Mouse (Mus musculus) embryonic fibroblast, embryonic 13.5 days (primary cell): ENCODE data around the gene Ppfia2. TPM values are rescaled to one million over a fixed set of nuclear protein-coding genes. Genes with fewer than 3 reads are reported as not detected.

ENCODE experiments used
- H3K27ac ChIP-seq: 2 replicates; pipeline ENCODE4 v1.5.1; 2012; ENCODE audit warnings: low read length, control low read depth, inconsistent platforms; ENCODE audit not compliant: insufficient read depth
- H3K4me1 ChIP-seq: 2 replicates; pipeline ENCODE4 v1.6.1; 2011; ENCODE audit warnings: low read length; ENCODE audit not compliant: control insufficient read depth, insufficient read depth
- H3K4me3 ChIP-seq: 2 replicates; pipeline ENCODE4 v1.5.1; 2011; ENCODE audit warnings: mild to moderate bottlenecking, control low read depth, low read length; ENCODE audit not compliant: insufficient read depth
- CTCF ChIP-seq: IDR thresholded peaks from 2 replicates; pipeline ENCODE4 v1.5.1; 2011; ENCODE audit warnings: mild to moderate bottlenecking, control low read depth, low read length, moderate library complexity, borderline replicate concordance; ENCODE audit not compliant: insufficient read depth
- POLR2A ChIP-seq: IDR thresholded peaks from 2 replicates; pipeline ENCODE4 v1.6.1; 2011; ENCODE audit warnings: low read depth, mild to moderate bottlenecking, control low read depth, low read length, moderate library complexity
- polyA plus RNA-seq: library from polyadenylated mRNA; stranded (reverse); fragments of >200 nt; gene quantifications from 2 replicates; pipeline ENCODE4 v1.2.4, GENCODE M21; 2011; ENCODE audit warnings: low read depth; ENCODE audit not compliant: missing spikeins, insufficient read length

The Ppfia2 gene
- polyA plus RNA-seq: 0.13 and 0.40 TPM in 2 replicates

DNA sequence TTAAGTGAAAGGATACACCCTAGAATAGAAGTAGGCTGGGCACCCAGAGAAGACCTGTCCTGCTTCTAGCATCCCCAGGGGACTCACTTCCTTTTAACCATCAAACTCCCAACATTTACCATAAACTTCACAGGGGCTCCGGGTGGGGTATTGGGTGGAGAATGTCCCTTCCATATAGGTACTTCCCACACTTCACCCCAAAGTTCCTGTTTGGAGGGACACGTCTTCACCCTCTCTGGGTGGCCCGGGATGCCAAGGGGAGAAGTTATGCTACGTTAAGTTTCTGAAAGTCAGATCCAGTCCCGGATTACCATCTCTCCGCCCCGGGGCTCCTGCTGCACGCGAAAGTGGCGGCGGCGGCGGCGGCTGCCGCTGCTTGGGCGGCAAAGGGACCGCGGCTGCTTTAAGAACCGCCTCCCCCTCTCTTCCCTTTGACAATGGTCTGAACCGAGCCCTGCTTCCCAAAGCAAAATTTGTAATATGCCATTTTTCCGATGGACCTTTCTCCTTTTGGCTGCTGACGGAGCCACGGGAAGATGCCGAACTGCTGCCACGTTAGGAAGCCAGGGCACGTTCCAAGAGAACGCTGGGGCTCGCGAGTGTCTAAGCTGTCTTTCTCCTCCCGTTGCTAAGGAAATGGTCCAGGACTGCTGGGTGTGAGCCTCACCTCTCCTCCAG is at the start of gene Ppfia2:
Ppfia2 (plus strand) TSS at position 485 of the 678 bp plus-strand sequence.
- Histone ChIP-seq H3K4me3 (peak within 1 kb of the TSS; percentile 44), H3K27ac (no peak within 1 kb of the TSS), H3K4me1 (no peaks in the 10 kb centered on the region)
- TF ChIP-seq POLR2A: no peak
- no peak for TF ChIP-seq CTCF

DNA sequence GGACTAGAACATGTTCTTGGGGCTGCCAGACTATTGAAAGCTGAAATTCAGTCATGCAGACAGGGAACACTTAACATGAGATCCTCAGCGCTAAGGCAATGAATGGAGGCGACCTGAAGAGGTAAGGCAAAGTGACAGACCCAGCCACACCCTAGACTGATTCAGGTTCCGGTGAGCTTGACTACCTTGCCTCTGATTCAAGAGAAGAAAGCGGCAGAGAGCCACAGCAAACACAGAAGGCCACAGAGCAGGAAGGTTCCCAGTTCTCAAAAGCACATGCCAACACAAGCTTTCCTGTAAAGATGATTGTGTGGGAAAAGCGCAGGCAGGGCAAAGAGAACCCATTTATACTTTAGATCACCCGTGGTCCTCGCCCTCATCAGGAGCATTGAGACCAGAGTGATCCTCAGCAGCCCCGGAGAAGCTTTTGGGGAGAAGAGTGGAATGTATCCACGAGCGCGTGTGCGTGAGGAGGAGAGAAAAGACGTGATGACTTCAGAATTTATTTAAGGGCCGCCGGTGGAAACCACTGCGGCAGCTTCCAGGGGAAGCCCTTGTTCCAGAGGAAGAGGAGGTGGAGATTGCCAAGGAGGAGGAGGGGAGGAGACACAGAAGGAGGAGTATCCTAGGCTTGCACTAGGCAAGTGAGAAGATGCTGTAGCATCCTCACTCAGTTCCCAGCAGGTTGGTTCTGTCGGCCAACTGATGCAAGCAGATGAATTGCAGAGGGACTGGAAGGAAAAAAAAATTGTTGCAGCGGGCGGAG is 1.0 kb upstream of the Ppfia2 start:
- no peak overlapping the region for H3K27ac ChIP-seq
- peak overlapping the region; percentile 44 for H3K4me3 ChIP-seq
- no peak for TF ChIP-seq CTCF
- no peak for TF ChIP-seq POLR2A
- H3K4me1 ChIP-seq: no peaks in the 10 kb centered on the region

DNA sequence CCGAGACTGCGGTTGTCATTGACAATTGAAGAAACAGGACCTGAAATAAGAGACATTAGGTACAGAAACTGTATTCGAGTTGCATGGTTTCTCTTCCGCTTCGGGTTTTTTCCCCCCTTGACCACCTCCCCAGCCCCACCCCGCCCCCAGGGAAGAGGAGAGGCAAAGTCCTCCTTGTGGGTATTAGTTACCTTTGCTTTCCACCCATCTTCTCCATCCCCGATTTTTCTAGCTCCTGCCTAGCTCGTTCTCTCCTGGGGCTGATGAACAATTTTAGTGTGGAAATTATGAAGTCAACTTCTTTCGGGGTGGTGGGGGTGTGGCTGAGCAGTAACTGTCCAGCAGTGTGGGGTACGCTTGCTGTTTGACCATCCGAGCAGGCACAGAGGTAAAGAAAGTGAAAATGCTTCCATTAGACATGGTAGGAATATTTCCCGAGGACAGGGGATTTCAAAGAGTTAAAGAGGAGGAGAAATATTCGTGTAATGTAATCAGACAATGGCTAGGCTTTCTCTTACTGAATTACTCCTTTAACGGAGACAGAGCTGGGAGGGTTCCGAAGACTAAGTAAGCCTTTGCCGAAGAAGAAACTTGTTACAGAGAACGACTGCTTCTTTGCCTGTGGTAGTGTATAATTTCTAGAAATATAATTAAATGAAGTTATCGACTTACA is 530 bp downstream of the Ppfia2 start:
- TF ChIP-seq CTCF: no peak
- TF ChIP-seq POLR2A: no peak
- Histone ChIP-seq H3K27ac (no peak overlapping the region), H3K4me3 (peak overlapping the region; percentile 44), H3K4me1 (no peaks in the 10 kb centered on the region)

DNA sequence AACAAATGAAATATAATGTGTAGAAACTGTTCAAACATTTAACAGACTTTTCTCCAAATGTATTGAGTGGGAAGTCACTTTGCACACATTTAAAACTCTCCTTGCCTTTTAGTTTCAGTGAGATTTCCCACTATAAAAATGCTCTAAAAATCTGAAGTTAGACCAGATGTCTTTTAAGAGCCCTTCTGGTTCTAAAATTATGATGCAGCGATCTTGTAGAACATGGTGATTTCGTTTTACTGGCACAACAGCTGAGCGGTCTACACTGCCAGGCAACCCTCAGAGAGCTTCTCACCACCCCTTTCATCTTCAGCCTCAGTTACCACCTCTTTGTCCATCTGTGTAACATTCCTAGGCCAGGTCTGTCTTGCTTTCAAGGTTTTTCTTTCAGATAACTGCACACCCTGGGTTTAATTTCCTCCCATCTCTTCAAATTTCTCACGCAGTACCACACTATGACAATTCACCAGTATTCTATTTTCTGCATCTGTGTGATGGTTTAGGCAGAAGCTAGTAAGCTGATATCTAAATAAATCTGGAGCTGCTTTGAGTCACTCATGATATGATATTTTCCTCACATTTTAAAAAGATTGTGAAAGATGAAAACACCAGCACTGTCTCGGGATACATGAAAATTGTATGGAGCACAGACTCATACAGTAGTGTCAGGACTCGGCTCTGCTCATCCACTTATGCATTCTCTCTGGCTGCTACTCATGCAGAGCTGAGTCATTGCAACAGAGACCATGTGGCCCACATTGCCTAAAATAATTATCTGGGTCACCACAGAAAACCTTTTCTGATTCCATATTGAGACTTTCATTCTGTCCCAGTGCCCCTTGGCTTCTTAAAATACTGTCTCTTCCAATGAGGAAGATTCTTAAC is 39.4 kb downstream of the Ppfia2 start:
- Histone ChIP-seq H3K4me1 (no peaks in the 10 kb centered on the region), H3K27ac (no peak overlapping the region), H3K4me3 (no peak overlapping the region)
- TF ChIP-seq CTCF (no peak), POLR2A (no peak)

DNA sequence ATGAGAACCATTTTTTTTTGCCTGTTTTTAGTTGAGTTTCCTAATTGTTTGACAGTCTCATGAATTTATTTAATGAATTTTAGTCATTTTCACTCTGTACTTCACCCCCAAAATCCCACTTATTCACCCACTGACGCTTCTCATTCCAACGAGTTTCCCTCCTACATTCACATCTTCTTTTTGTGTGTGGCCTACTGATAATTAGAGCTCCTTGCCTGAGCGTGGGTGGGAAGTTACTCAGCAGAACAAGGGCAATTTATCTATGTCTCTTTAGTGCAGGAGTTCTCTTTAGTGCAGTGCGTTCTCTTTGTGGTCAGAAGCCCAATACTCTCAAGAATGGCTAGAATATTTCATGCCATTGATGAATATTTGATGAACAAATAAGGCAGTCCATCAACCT is 95.9 kb downstream of the Ppfia2 start:
- Histone ChIP-seq H3K27ac (no peak overlapping the region), H3K4me1 (no peaks in the 10 kb centered on the region), H3K4me3 (no peak overlapping the region)
- TF ChIP-seq CTCF: no peak
- no peak for TF ChIP-seq POLR2A

DNA sequence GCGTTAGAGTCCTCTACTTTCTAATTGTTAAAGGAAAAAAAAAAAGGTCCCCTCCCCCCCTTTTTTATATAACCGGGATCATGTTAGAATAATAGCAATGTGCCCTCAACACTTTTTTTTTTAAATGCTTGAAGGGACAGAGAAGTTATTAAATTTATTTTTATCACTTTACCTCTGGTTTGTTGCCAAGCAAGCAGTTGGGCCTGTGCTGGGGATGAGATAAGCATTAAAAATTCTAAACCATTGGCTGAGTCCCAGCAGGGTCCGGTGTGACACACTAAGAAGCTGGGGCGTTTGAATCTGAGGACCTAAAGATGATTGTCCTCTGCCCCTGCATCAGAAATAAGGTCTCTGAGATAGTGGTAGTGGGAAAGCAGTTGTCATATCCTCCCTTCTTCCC is 114.9 kb downstream of the Ppfia2 start:
- no peak for TF ChIP-seq POLR2A
- TF ChIP-seq CTCF: no peak
- Histone ChIP-seq H3K27ac (no peak overlapping the region), H3K4me1 (no peaks in the 10 kb centered on the region), H3K4me3 (no peak overlapping the region)

DNA sequence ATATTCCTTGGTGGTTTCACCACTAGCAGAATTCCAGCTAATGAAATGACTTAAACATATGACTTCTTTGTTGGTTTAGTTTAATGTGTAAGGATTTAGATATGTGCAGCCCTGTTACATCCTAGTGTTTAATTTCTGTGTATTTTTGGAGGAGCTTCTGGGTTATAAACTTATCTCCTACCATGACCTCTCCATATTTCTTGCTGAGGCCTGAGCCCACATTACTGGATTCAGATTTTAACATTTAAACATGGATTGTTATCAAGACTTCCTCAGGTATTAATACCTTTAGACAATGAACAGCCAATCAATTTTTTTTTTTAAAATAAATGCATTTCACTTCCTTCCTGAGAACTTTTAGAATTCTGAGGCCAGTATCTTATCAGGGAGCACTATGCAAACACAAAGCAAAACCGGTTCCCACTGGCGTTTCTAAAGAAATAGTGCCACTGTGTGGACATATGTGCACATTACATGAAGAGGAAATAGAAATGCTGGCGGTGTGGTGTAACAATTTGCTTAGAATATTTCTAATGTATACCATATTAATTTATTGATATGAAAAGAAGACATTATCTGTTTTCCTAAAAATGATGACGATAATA is 115.4 kb downstream of the Ppfia2 start:
- TF ChIP-seq CTCF (no peak), POLR2A (no peak)
- no peak overlapping the region for H3K27ac ChIP-seq
- no peaks in the 10 kb centered on the region for H3K4me1 ChIP-seq
- H3K4me3 ChIP-seq: no peak overlapping the region

DNA sequence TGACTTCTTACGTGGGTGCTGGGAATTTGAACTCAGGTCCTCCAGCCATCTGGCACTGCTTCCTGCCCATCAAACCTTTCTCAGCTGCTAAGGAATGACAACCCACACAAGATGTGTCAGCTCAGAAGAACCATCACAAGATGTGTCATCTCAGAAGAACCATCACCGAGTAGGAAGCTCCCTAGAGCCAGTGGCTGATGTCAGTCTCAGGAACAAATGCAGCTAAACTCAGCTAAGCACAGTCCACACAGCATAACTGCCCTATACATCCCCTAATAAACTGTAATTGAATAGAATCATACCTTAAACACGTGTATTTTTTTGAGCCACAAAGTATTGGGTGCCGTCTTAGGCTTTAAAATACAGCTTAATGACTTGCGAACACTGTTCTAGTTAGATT is 117.7 kb downstream of the Ppfia2 start:
- Histone ChIP-seq H3K4me1 (no peaks in the 10 kb centered on the region), H3K4me3 (no peak overlapping the region), H3K27ac (no peak overlapping the region)
- TF ChIP-seq CTCF (no peak), POLR2A (no peak)

DNA sequence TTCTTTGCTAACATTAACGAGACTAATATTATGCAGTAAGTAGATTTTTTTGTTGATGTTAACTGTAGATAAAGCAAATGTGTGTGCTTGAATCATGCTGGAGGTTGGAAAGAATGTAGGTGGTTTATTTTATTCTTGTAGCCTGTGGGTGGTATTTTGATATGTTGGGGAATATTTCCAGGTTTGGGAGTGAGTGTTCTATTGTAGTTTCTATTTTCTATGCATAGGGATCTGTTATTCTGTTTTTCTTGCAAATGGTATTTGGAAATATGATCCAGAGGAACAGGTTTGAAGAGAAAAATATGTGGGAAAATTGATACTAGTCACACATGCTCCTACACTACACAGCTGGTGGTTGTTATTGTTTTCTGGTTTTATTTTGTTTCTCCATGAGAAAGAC is 120.8 kb downstream of the Ppfia2 start:
- no peak overlapping the region for H3K27ac ChIP-seq
- no peaks in the 10 kb centered on the region for H3K4me1 ChIP-seq
- TF ChIP-seq POLR2A (no peak), CTCF (no peak)
- H3K4me3 ChIP-seq: no peak overlapping the region
